Mouse (Mus musculus) left cerebral cortex, postnatal 4 days (tissue): ENCODE results near the gene Pnrc1. TPM values are rescaled to one million over a fixed set of nuclear protein-coding genes. Genes with fewer than 3 reads are reported as not detected.
A peak's percentile ranks its signal among the peaks of the same experiment; 100 is the strongest.

Source experiments
- DNase-seq: peaks from one replicate; pipeline ENCODE4 v3.0.0-alpha.2; 2022
- intact Hi-C: fragments of 180-260 bp; cut with DNase I; formaldehyde crosslinking; loops from one replicate; pipeline ENCODE4 v1.15.1; 2025
- total RNA-seq, 2 experiments: library from RNA; stranded (reverse); gene quantifications; 2 replicates each; pipeline ENCODE4 v1.2.3; 2021

The Pnrc1 gene
- total RNA-seq, 2 experiments from 2014 or later: 79.0 to 80.6 TPM

DNA sequence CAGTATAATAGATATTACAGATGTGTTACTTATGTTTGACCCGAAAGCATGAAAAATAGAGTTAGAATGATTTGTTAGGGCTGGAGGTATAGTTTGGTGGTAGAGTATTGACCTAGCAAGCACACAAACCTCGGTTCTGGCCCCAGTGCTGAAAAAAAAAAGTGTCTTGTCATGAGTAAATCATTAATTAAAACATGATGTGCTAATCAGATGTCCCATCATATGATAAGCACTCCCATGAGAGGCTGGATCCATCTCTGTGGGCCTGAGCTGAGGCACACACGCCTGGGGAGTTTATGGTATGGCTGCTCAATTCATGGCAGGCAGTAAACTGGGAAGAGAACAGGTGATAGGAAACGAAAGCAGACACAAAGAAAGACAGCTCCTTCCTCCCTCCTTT lies 60.3 kb downstream of the Pnrc1 start:
- intact Hi-C loops: no loop called here
- DNase-seq: no peak

DNA sequence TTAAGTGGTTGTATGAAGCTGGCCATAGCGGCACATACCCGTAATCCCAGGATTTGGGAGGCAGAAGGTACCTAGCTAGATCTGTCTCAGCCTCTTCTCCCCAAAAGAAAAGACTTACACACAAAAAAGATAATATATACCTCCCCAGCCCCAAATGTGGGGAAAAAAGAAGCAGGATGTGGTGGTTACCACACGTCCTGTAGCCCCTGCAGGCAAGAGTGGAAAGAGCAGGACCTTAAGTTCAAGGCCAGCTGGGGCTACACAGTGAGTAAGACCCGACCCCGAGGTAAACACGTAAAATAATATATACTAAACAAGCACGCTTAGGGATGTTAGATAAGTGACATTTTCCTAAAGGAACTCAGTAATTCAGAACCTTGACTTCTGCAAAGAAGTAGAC lies 62.8 kb downstream of the Pnrc1 start:
- intact Hi-C loops: no loop called here
- DNase-seq: no peak

DNA sequence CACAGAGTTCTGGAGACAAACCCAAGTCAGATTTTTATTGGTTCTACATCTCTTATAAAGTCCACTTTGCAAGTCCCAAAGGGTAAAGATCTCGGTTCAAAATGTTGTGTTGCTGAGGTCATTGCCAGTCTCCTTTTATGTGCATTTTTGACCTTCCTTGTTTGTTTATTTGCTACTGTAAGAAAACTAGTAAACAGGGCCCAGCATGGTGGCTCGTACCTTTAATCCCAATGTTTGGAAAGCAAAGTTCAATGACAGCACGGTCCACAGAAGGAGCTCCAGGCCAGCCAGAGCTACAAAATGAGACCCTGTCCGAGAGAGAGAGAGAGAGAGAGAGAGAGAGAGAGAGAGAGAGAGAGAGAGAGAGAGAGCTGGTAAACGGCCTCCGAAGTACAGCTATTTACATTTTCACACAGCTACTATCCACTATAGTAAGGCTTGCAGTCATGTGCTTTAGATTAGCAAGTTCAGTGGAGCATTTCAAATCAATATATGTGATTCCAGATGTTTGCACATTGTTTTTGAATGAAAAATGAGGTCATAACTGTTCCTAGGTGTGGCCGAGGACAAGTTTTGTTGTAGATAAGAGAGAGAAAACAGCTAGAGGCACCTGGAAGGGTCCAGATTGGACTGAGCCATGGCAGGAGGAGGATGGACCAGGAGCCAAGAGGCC lies 65.8 kb downstream of the Pnrc1 start:
- intact Hi-C loops: no loop called here
- no peak for DNase-seq

DNA sequence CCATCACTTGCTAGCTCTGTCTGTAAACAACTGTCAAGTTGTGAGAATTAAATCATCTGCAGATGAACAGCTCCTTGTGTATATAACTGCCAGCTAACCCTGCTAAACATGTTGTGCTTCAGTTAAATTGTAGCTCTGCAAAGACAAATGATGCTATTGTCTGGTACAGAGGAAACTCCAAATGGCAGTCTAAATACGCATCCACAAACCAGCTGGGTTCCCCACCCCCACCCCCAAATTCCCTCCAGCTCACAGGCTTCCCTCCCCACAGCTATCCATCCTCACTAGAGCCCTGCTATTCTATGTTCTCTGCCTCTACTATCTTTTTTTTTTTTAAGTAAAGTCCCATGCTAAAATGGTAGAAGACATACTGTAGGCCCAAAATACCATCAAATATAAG lies 68.1 kb downstream of the Pnrc1 start:
- no peak for DNase-seq
- intact Hi-C loops: no loop called here

DNA sequence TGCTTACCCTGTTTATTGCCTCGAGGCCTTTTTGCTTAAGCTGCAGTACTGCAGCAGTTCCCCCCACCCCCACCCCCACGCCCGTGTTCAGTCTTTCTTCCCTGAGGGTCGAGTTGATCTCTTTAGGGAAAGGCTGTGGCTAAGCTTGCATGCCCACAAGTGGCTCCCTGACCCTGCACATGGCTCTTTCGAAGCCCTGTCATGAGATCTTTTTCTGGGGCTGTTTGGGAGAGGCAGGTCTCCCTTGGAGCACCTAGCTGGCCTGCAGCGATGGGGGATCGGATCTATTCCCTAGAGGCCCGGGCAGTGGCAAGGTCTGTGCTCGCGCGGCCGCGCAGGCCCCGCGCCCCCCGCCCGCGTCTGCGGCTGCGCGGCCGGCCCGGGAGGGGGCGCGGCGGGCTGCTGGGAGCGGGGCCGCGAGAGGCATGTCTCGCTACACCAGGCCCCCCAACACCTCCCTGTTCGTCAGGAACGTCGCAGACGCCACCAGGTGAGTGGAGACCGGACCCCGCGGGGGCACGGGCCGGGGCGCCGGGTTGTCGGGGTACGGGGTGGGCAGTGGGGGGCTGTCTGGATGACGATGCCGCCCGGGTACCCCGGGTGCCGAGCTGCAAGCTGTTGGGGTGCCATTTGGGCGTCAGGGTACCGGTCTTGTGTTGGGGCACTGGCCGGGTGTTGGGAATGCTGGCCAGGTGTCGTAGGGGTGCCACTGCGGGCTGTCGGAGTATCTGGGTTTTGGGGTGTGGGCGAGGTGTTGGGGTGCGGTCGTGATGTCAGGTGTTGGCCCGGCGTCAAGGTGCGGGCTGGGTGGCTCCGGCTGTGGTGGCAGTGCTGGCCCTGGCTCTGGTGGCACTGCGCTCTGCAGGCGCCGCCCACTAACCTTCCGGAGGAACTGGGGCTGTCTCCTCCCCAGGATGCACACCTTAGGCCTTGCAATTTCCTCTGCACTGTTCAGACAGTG lies 80.8 kb downstream of the Pnrc1 start, which contains the start of gene Srsf12:
Gene Srsf12, plus strand, starts transcription at position 111 of the 961 bp plus-strand sequence.
- peak; percentile 29 for DNase-seq
- intact Hi-C loops: loop anchor here (10.0 kb wide), 1 partner anchor 86 kb away; the partner anchor contains the start of gene Pnrc1

DNA sequence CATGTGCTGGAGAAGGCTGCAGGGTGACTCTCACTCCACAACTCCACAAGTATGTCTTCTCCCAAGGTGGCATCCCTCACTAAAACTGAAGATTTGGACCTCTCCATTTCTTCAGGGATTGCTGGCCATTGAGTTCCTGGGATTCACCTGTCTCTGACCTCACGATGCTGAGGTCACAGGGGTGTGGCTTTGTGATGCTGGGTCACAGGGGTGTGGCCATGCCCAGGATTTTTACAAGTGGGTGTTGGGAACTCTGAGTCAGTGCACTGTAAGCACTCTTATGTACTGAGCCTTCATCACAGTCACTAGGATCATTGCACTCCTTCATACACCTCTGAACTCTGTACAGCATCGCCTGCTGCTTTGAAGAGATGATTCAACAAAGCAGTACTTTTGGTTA lies 82.4 kb downstream of the Pnrc1 start:
- intact Hi-C loops: loop anchor here (10.0 kb wide), 1 partner anchor 87 kb away; the partner anchor contains the start of gene Pnrc1
- no peak for DNase-seq

DNA sequence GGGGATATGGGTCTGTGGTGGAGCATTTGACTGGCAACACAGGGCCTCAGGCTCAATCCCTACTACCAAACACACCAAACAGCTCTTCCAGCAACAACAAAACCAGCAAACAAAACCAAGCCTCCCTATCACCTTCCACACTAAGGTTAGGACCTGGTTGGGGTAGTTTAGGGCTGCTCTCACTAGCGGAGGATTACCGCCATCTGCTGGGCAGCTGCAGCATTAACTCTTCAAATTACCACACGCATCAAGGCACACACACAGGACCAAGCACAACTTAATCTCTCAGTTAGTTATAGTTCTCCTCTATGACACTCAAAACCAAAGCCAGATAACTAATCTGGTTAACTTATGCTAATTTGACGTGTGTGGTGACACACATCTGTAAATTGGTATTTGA lies 85.3 kb downstream of the Pnrc1 start:
- DNase-seq: peak; percentile 63
- intact Hi-C loops: loop anchor here (10.0 kb wide), 1 partner anchor 90 kb away; the partner anchor contains the start of gene Pnrc1

DNA sequence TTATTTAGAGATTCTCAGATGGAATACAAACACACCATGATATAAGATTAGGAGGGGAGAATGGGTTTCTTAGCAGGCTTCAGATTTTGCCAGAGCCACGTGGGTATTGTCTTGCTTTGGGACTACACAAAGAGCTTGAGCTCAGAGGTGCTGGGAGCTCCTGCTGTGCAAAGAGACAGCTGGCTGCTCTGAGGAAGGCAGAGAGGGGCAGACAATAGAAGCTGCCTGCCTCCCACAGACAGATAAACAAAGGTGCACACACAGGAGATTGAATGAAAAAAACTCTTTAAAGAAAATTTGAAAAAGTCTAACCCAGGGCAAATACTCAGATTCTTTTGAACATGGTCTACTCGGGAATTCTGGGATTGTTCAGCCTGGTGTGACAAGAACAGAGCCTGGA lies 91.8 kb downstream of the Pnrc1 start:
- no peak for DNase-seq
- intact Hi-C loops: no loop called here

Other genes starting within 250 kb of the Pnrc1 start
- gene Gabrr2, start 227.2 kb downstream of the Pnrc1 start, total RNA-seq: under 1 TPM in 1 of 2 experiments, not detected in 1; 0.50 TPM
- gene Gabrr1, start 157.6 kb downstream of the Pnrc1 start, total RNA-seq: under 1 TPM in 1 of 2 experiments, not detected in 1; 0.16 TPM
- 1 to 10 TPM; 8.2 to 8.4 TPM for gene Pm20d2, start 100.4 kb downstream of the Pnrc1 start, total RNA-seq
- gene Srsf12, start 81.2 kb downstream of the Pnrc1 start, total RNA-seq: 10 to 100 TPM; 46.7 to 48.9 TPM
- 10 to 100 TPM; 25.7 to 29.4 TPM for gene Rngtt, start 20.1 kb upstream of the Pnrc1 start, total RNA-seq